Mouse (Mus musculus) intestine, postnatal 0 days (tissue): ENCODE results near the gene Ndufaf7. TPM values are rescaled to one million over a fixed set of nuclear protein-coding genes. Genes with fewer than 3 reads are reported as not detected.

Experiments used
- ATAC-seq: fragments of 200-750 bp; cut with Nextera tagmentation; 2 replicates; pipeline ENCODE4 v1.8.0; 2017; ENCODE audit warnings: mild to moderate bottlenecking, moderate TSS enrichment, moderate library complexity
- H3K27ac ChIP-seq: fragments of 300-500 bp; sonication (generic); 2 replicates; pipeline ENCODE4 v1.5.1; 2014; ENCODE audit warnings: mild to moderate bottlenecking, low read depth, low read length, moderate library complexity
- H3K27me3 ChIP-seq: fragments of 300-500 bp; sonication (generic); replicated peaks from 2 replicates; pipeline ENCODE4 v1.6.1; 2014; ENCODE audit warnings: low read length, mixed read lengths; ENCODE audit not compliant: control insufficient read depth, insufficient read depth
- H3K36me3 ChIP-seq: fragments of 300-500 bp; sonication (generic); 2 replicates; pipeline ENCODE4 v1.6.1; 2014; ENCODE audit warnings: mild to moderate bottlenecking, moderate library complexity; ENCODE audit not compliant: control insufficient read depth, insufficient read depth
- H3K4me1 ChIP-seq: fragments of 300-500 bp; sonication (generic); replicated peaks from 2 replicates; pipeline ENCODE4 v1.6.1; 2014; ENCODE audit warnings: antibody characterized with exemption, low read length, mixed read lengths; ENCODE audit not compliant: control insufficient read depth, insufficient read depth
- H3K4me2 ChIP-seq: fragments of 300-500 bp; sonication (generic); replicated peaks from 2 replicates; pipeline ENCODE4 v1.6.1; 2014; ENCODE audit warnings: low read depth, mild to moderate bottlenecking, moderate library complexity
- H3K4me3 ChIP-seq: fragments of 300-500 bp; sonication (generic); 2 replicates; pipeline ENCODE4 v1.5.1; 2014; ENCODE audit warnings: low read depth, low read length
- H3K9ac ChIP-seq: fragments of 300-500 bp; sonication (generic); 2 replicates; pipeline ENCODE4 v1.6.1; 2014; ENCODE audit warnings: mild to moderate bottlenecking, low read depth, low read length
- H3K9me3 ChIP-seq: fragments of 300-500 bp; sonication (generic); 2 replicates; pipeline ENCODE4 v1.6.1; 2016; ENCODE audit warnings: mixed run types; ENCODE audit not compliant: control insufficient read depth
- CTCF ChIP-seq: sonication (generic); IDR thresholded peaks from 2 replicates; pipeline ENCODE4 v1.5.1; 2016; ENCODE audit warnings: low read depth, mild to moderate bottlenecking, control low read depth, antibody characterized with exemption, moderate library complexity
- WGBS: fragments of 180-500 bp; shearing (Covaris S2); extraction: QIAGEN DNeasy Blood & Tissue Kit; methylation state at CpG from one replicate; pipeline ENCODE4 v1.1.7; 2014; 5-methylcytosine and 5-hydroxymethylcytosine counted together
- polyA plus RNA-seq: library from polyadenylated mRNA; unstranded; fragments of >200 nt; fragmentation: Nextera tagmentation; extraction: Ambion mirVana; gene quantifications from 2 replicates; pipeline ENCODE4 v1.2.1, GENCODE M21; 2015

Ndufaf7 gene
- polyA plus RNA-seq, 1 experiment from 2014 or later, result 24.1 TPM

DNA sequence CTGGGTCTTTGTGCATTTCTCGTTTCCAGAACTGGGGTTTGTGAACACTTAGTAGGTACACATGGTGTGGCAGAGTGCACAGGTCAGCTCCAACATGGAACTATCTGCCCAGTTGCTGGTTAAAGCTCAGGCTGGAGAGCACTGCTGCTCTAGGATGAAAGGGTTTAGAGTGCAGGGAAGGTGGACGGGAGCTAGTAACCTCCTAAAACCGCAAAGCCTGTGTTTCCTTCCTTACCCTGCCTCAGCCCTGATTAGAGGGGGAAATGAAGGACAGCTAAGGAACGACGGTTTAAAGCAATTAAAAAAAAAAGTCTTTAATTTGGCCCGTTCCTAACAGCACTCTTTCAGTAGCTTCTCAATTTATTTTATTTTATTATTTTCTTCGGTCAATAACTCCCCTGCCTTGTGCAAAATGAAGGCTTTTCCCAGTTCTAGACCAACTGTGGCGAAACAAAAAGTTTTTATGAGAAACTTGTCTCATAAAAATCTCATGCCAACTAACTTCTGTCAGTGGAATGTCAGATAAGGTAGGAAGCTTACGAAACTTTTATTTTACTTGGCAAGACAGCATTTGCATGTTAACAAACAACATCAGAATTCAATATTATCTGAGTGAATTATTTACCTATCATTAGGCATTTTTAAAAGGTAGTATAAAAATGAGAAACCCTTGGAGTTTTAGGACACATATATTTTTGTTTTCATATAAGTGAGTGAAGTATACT is 55.5 kb downstream of the Ndufaf7 start:
- H3K27me3 ChIP-seq, result no peaks in the 10 kb centered on the region
- no peaks in the 10 kb centered on the region for H3K4me1 ChIP-seq
- 68% methylated on average over 9 of the region's 9 CpGs for WGBS
- H3K4me3 ChIP-seq, result no peak overlapping the region
- TF ChIP-seq CTCF, result no peak
- no peak overlapping the region for H3K4me2 ChIP-seq
- no peak overlapping the region for H3K27ac ChIP-seq
- no peak overlapping the region for H3K9ac ChIP-seq
- no peaks in the 10 kb centered on the region for H3K36me3 ChIP-seq
- no peak for ATAC-seq
- H3K9me3 ChIP-seq, result no peaks in the 10 kb centered on the region

DNA sequence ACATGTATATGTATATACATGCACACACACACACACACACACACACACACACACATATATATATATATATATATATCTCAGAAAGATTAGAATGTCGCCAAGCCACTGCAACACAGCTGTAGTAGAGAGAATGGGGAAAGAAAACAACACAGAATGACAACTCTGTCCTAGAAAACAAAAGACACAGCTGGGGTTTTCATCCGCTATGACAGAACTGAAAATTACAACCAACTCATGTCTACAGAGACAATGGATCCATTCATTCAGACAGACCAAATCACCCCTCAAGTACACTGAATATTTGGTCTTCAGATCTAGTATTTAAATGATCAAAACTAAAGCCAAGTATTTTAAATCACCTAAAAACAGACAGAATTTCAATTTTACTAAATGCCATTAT is 56.7 kb downstream of the Ndufaf7 start:
- ATAC-seq, result no peak
- Histone ChIP-seq H3K9me3 (no peaks in the 10 kb centered on the region), H3K4me1 (no peaks in the 10 kb centered on the region), H3K36me3 (no peaks in the 10 kb centered on the region), H3K4me2 (no peak overlapping the region), H3K9ac (no peak overlapping the region), H3K4me3 (no peak overlapping the region), H3K27ac (no peak overlapping the region), H3K27me3 (no peaks in the 10 kb centered on the region)
- TF ChIP-seq CTCF, result no peak
- 85% methylated on average over 2 of the region's 2 CpGs for WGBS

GRCm38 (mm10) chr17:78994382-78994781 is 57.4 kb downstream of the Ndufaf7 start:
- Histone ChIP-seq H3K4me1 (no peaks in the 10 kb centered on the region), H3K9me3 (no peaks in the 10 kb centered on the region), H3K4me2 (no peak overlapping the region), H3K4me3 (no peak overlapping the region), H3K9ac (no peak overlapping the region), H3K36me3 (no peaks in the 10 kb centered on the region), H3K27ac (no peak overlapping the region), H3K27me3 (no peaks in the 10 kb centered on the region)
- ATAC-seq, result no peak
- 77% methylated on average over 8 of the region's 8 CpGs for WGBS
- no peak for TF ChIP-seq CTCF

DNA sequence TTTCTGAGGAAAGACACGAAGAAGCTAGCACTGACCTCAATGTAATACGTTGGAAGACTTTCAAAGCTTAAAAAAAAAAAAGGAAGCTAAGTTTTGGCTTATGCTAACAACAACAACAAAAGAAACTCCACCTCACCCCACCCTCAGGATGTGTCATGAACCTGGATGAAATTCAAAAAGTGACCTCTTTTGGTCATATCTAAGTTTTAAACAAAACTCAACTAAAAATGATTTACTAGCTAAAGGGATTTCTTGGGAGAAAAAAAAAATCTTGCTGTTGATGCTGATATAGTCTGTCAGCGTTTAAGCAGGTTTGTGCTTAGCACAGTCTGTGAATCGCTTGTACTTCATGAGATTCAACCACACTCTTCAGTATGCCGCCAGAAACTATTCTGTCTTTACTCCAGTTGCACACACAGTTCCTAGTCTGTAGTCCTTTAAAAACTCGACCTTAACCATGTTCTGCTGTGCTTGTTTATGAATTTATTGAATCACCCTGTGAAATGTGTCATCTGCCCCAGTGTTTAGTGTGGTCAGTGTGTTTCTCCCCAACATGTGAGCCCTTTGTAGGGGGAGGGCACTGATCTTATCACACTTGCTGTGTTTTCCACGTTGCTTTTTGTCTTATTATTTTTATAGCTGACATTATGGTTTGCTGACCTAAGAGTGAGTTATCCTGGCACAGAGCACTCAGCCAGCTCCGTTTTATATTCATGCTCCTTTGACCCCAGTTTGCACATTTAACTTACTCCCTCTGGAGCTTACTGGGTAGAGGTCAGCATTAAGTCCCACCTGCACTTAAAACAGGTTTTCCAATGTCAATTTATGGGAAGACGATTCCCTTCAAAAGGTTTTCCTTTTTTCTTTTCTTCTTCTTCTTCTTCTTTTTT is 58.2 kb downstream of the Ndufaf7 start:
- no peak for TF ChIP-seq CTCF
- H3K4me3 ChIP-seq, result no peak overlapping the region
- no peaks in the 10 kb centered on the region for H3K4me1 ChIP-seq
- no peaks in the 10 kb centered on the region for H3K36me3 ChIP-seq
- no peak overlapping the region for H3K27ac ChIP-seq
- 57% methylated on average over 9 of the region's 9 CpGs for WGBS
- H3K4me2 ChIP-seq, result no peak overlapping the region
- H3K9me3 ChIP-seq, result no peaks in the 10 kb centered on the region
- H3K9ac ChIP-seq, result no peak overlapping the region
- ATAC-seq, result no peak
- H3K27me3 ChIP-seq, result no peaks in the 10 kb centered on the region

Other genes with a start within 250 kb of the Ndufaf7 start
- gene Strn, start 199.9 kb upstream of the Ndufaf7 start, polyA plus RNA-seq, result 3.8 and 4.3 TPM in 2 replicates
- 6.8 and 7.0 TPM in 2 replicates for gene Heatr5b, start 101.8 kb upstream of the Ndufaf7 start, polyA plus RNA-seq
- gene Gpatch11, start 101.6 kb upstream of the Ndufaf7 start, polyA plus RNA-seq, result 64.7 and 65.1 TPM in 2 replicates
- 23.4 and 25.1 TPM in 2 replicates for gene Eif2ak2, start 54.6 kb upstream of the Ndufaf7 start, polyA plus RNA-seq
- gene Sult6b1, start 30.1 kb upstream of the Ndufaf7 start, polyA plus RNA-seq, result 0.25 TPM in 2 replicates
- gene Cebpzos, start 20.6 kb upstream of the Ndufaf7 start, polyA plus RNA-seq, result 113 and 114 TPM in 2 replicates
- gene Cebpz, start 70 bp upstream of the Ndufaf7 start, polyA plus RNA-seq, result 30.8 and 36.0 TPM in 2 replicates
- 9.9 and 11.1 TPM in 2 replicates for gene Prkd3, start 83.7 kb downstream of the Ndufaf7 start, polyA plus RNA-seq
- gene Qpct, start 114.8 kb downstream of the Ndufaf7 start, polyA plus RNA-seq, result 23.9 and 24.8 TPM in 2 replicates